Mouse (Mus musculus): ENCODE data around the gene Cog4. TPM values are rescaled to one million over a fixed set of nuclear protein-coding genes. Genes with fewer than 3 reads are reported as not detected.

Cog4 gene
- polyA plus RNA-seq (2015; fragmentation: Nextera tagmentation; extraction: Ambion mirVana) = 72.6 and 76.2 TPM in 2 replicates

DNA sequence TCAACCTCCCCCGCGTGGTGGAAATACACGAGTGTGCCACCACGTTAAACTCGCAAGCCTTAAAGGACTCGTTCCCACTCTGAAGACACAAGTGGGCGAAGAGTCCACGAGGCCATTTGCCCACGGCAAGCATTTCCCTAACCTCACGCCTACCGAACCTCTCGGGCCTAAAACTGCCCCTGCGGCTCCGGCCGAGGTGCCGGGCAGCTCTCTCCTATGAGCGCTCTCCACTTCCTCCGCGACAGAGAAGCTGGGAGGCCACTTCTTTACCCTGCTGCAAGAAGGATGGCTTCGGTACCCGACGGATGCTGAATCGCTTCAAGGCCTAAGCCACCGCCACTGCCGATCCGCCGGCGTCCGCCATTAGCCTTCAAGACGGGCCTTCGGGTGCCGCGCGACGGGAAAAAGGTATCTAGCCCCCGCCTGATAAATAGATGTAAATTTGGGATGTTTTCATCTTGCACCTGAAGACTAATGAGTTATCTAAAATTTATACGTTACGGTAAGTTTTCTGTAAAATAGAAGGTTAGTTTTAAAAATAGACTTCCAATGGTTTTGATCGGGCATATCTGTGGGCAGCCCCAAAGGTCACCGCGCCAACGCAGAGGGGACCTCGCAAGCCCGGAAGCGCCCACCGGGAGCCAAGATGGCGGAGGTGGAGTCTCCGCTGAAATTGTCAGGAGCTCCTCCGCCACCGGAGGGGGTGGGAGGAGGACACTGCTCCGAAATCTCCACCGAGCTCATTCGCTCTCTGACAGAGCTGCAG is at the start of gene Cog4, which contains the start of gene Sf3b3:
Cog4 (plus strand) TSS at position 196 of the 766 bp plus-strand sequence.
Sf3b3 (minus strand) TSS at position 383 of the 766 bp plus-strand sequence.
- Histone ChIP-seq H3K27me3 (no peaks in the 10 kb centered on the region), H3K9ac (replicated peaks) (peak within 1 kb of the TSS; percentile 97), H3K4me3 (replicated peaks) (peak within 1 kb of the TSS; percentile 94), H3K9me3 (no peaks in the 10 kb centered on the region), H3K36me3 (peaks cover 47% of the 10 kb centered on the region), H3K4me1 (replicated peaks) (peaks cover 33% of the 10 kb centered on the region), H3K4me2 (replicated peaks) (peak within 1 kb of the TSS; percentile 77), H3K27ac (peak within 1 kb of the TSS; percentile 90)
- under 1% methylated on average over 53 of the region's 53 CpGs for WGBS
- ATAC-seq = peak; percentile 89

GRCm38 (mm10) chr8:110797086-110797485 is 49.3 kb upstream of the Cog4 start:
- H3K9me3 ChIP-seq = no peaks in the 10 kb centered on the region
- no peaks in the 10 kb centered on the region for H3K27me3 ChIP-seq
- H3K9ac ChIP-seq (replicated peaks) = no peak overlapping the region
- no peak overlapping the region for H3K4me2 ChIP-seq (replicated peaks)
- H3K4me3 ChIP-seq (replicated peaks) = no peak overlapping the region
- H3K27ac ChIP-seq = no peak overlapping the region
- no peaks in the 10 kb centered on the region for H3K4me1 ChIP-seq (replicated peaks)
- WGBS = 93% methylated on average over 8 of the region's 8 CpGs
- no peaks in the 10 kb centered on the region for H3K36me3 ChIP-seq
- no peak for ATAC-seq

GRCm38 (mm10) chr8:110802988-110803387 is 43.4 kb upstream of the Cog4 start:
- WGBS = 77% methylated on average over 5 of the region's 5 CpGs
- Histone ChIP-seq H3K36me3 (no peaks in the 10 kb centered on the region), H3K4me3 (replicated peaks) (no peak overlapping the region), H3K4me1 (replicated peaks) (no peaks in the 10 kb centered on the region), H3K4me2 (replicated peaks) (no peak overlapping the region), H3K27ac (no peak overlapping the region), H3K9me3 (no peaks in the 10 kb centered on the region), H3K9ac (replicated peaks) (no peak overlapping the region), H3K27me3 (no peaks in the 10 kb centered on the region)
- ATAC-seq = no peak

DNA sequence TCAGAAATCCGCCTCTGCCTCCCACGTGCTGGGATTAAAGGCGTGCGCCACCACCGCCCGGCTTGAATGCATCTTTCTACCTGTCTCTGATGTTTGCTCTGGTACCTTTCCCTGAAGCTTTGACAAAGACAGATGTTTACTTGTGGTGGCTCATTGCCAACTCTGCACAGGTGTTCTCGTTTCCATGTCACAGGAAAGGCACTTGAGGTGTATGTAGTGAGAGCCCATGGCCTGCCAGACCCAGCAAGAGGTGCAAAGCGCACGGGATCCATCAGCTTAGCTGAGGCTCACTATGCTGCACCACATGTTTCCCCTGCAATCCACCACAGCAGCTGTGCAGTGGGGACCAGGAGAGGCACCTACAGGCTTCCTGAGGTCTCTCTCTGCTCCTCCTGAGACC is 42.5 kb upstream of the Cog4 start:
- H3K27ac ChIP-seq = no peak overlapping the region
- 92% methylated on average over 9 of the region's 9 CpGs for WGBS
- no peak for ATAC-seq

GRCm38 (mm10) chr8:110804825-110805514 is 41.4 kb upstream of the Cog4 start:
- WGBS = 70% methylated on average over 3 of the region's 3 CpGs
- H3K36me3 ChIP-seq = peaks cover 17% of the 10 kb centered on the region
- H3K4me1 ChIP-seq (replicated peaks) = no peaks in the 10 kb centered on the region

More for the DNA sequence above, 42.5 kb upstream of the Cog4 start:
- H3K9ac ChIP-seq (replicated peaks) = no peak overlapping the region
- H3K4me2 ChIP-seq (replicated peaks) = no peak overlapping the region
- no peaks in the 10 kb centered on the region for H3K9me3 ChIP-seq
- no peaks in the 10 kb centered on the region for H3K27me3 ChIP-seq
- peaks cover 6% of the 10 kb centered on the region for H3K36me3 ChIP-seq
- H3K4me3 ChIP-seq (replicated peaks) = no peak overlapping the region
- H3K4me1 ChIP-seq (replicated peaks) = no peaks in the 10 kb centered on the region

DNA sequence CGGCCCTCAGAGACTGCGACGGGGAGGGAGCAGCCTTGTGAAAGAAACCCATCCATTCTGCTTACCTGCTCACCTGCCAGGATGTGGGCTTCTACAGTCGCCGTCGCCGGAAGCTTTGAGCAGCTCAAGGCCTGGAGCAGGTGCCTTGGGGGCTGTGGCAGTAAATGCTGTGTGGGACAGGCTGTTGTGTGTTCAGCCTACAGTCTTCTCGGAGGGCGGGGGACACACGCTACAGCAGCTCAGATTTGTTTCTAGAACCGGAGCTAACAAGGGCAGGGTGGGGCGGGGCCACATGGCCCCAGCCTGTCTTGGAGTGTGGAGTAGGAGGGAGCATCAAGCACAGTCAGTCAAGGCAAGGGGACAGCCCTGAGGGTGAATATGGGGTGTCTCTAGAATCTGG is 40.7 kb upstream of the Cog4 start, which contains the start of gene Il34:
Il34 (minus strand) TSS at position 256 of the 400 bp plus-strand sequence.
- WGBS = 47% methylated on average over 12 of the region's 12 CpGs
- H3K4me2 ChIP-seq (replicated peaks) = no peak within 1 kb of the TSS
- ATAC-seq = no peak
- no peak within 1 kb of the TSS for H3K4me3 ChIP-seq (replicated peaks)
- no peak within 1 kb of the TSS for H3K27ac ChIP-seq
- no peaks in the 10 kb centered on the region for H3K4me1 ChIP-seq (replicated peaks)
- peaks cover 24% of the 10 kb centered on the region for H3K36me3 ChIP-seq
- no peak within 1 kb of the TSS for H3K9ac ChIP-seq (replicated peaks)
- no peaks in the 10 kb centered on the region for H3K27me3 ChIP-seq
- H3K9me3 ChIP-seq = no peaks in the 10 kb centered on the region

More at GRCm38 (mm10) chr8:110804825-110805514, 41.4 kb upstream of the Cog4 start:
- no peaks in the 10 kb centered on the region for H3K9me3 ChIP-seq
- H3K9ac ChIP-seq (replicated peaks) = no peak overlapping the region
- H3K4me3 ChIP-seq (replicated peaks) = no peak overlapping the region
- H3K4me2 ChIP-seq (replicated peaks) = no peak overlapping the region
- no peak for ATAC-seq
- no peaks in the 10 kb centered on the region for H3K27me3 ChIP-seq
- no peak overlapping the region for H3K27ac ChIP-seq

DNA sequence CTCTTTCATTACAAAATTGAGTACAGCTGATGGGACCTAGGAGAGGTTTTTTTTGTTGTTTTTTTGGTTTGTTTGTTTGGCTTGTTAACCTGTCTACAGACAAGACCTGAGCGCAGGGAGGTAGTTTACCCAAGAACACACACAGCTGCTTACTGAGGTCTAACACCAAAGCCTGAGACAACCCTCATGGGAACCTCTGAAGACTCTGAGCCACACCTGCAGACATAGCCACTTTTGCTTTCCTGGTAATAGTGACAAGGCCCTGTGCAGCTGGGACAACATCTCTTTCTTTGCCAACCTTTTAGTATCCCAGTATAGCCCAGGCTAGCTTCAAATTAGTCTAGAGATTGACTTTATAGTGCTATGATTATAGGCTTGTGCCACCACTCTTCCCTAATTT is 40.3 kb upstream of the Cog4 start:
- no peak overlapping the region for H3K4me3 ChIP-seq (replicated peaks)
- H3K36me3 ChIP-seq = peaks cover 28% of the 10 kb centered on the region
- H3K27me3 ChIP-seq = no peaks in the 10 kb centered on the region
- H3K9ac ChIP-seq (replicated peaks) = no peak overlapping the region
- no peak overlapping the region for H3K27ac ChIP-seq
- 100% methylated on average over 1 of the region's 1 CpGs for WGBS
- no peak for ATAC-seq
- H3K9me3 ChIP-seq = no peaks in the 10 kb centered on the region
- no peak overlapping the region for H3K4me2 ChIP-seq (replicated peaks)
- H3K4me1 ChIP-seq (replicated peaks) = no peaks in the 10 kb centered on the region

GRCm38 (mm10) chr8:110808495-110809472 is 37.6 kb upstream of the Cog4 start:
- Histone ChIP-seq H3K4me1 (replicated peaks) (no peaks in the 10 kb centered on the region), H3K4me3 (replicated peaks) (no peak overlapping the region), H3K27me3 (no peaks in the 10 kb centered on the region), H3K9me3 (no peaks in the 10 kb centered on the region), H3K4me2 (replicated peaks) (no peak overlapping the region), H3K9ac (replicated peaks) (no peak overlapping the region), H3K27ac (no peak overlapping the region), H3K36me3 (peaks cover 55% of the 10 kb centered on the region)
- ATAC-seq = no peak
- 71% methylated on average over 13 of the region's 13 CpGs for WGBS

DNA sequence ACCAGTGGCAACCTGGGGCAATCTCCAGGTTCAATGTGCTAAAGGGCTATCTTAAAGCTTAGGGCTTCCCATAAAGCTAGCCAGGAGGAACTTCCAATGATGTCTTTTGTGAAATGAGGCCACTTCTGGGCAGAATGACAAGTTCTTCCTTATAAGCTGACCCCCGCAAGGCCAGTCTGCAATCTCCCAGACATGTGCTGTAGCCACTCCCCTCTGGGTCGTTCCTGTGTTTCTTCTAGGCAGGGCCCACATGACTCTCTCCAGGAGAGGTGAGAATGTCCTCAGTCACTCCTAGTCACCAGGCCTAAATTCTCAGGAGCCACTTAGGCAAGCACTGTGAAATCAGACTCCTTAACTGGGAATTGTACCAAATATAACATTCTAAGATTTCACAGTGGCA is 36.6 kb upstream of the Cog4 start:
- Histone ChIP-seq H3K4me1 (replicated peaks) (no peaks in the 10 kb centered on the region), H3K36me3 (peaks cover 65% of the 10 kb centered on the region), H3K27ac (no peak overlapping the region), H3K9me3 (no peaks in the 10 kb centered on the region), H3K4me2 (replicated peaks) (no peak overlapping the region), H3K9ac (replicated peaks) (no peak overlapping the region), H3K27me3 (no peaks in the 10 kb centered on the region), H3K4me3 (replicated peaks) (no peak overlapping the region)
- no peak for ATAC-seq
- WGBS = 70% methylated on average over 2 of the region's 2 CpGs

DNA sequence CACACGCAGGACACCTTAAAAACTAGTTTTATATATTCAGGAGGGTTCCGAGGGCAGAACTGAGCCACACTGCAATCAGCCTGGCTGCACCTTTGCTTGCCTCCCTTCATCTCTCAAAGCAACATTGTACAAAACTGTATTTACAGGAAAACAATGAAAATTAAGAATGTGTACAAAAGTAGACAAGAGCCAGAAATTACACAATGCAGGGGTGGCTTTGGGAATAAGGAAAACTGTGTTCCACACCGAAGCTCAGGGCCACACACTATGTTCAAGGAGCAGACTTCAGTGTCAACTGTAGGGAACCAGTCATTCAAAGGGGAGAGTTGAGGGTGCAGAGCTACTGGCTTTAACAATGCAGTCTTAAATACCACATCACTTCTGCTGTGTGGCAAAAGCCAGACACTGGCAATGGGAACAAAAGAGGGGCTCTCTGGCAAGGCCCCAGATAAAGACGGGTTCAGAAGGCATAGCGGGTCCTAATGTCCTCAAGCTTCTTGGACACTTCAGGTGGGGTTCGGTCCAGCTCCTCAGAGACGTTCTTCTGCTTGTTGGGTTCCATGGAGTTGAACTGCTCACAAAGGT is 35.8 kb upstream of the Cog4 start:
- no peak for ATAC-seq
- no peak overlapping the region for H3K4me2 ChIP-seq (replicated peaks)
- H3K27me3 ChIP-seq = no peaks in the 10 kb centered on the region
- H3K9ac ChIP-seq (replicated peaks) = no peak overlapping the region
- H3K4me1 ChIP-seq (replicated peaks) = no peaks in the 10 kb centered on the region
- H3K9me3 ChIP-seq = no peaks in the 10 kb centered on the region
- WGBS = 85% methylated on average over 7 of the region's 7 CpGs
- no peak overlapping the region for H3K4me3 ChIP-seq (replicated peaks)
- peaks cover 73% of the 10 kb centered on the region for H3K36me3 ChIP-seq
- H3K27ac ChIP-seq = no peak overlapping the region

- H3K9me3 ChIP-seq = no peaks in the 10 kb centered on the region
- no peaks in the 10 kb centered on the region for H3K4me1 ChIP-seq (replicated peaks)
- no peak overlapping the region for H3K4me2 ChIP-seq (replicated peaks)
- WGBS = 97% methylated on average over 3 of the region's 3 CpGs
- no peak overlapping the region for H3K27ac ChIP-seq
- ATAC-seq = no peak
- no peak overlapping the region for H3K4me3 ChIP-seq (replicated peaks)
- no peak overlapping the region for H3K9ac ChIP-seq (replicated peaks)
- H3K27me3 ChIP-seq = no peaks in the 10 kb centered on the region
- peaks cover 78% of the 10 kb centered on the region for H3K36me3 ChIP-seq
These were observed 35.3 kb upstream of the Cog4 start for GRCm38 (mm10) chr8:110811116-110811515.

All from midbrain, embryonic 13.5 days (tissue).